Mouse (Mus musculus): ENCODE measurements around the gene Tmem200b.

DNA sequence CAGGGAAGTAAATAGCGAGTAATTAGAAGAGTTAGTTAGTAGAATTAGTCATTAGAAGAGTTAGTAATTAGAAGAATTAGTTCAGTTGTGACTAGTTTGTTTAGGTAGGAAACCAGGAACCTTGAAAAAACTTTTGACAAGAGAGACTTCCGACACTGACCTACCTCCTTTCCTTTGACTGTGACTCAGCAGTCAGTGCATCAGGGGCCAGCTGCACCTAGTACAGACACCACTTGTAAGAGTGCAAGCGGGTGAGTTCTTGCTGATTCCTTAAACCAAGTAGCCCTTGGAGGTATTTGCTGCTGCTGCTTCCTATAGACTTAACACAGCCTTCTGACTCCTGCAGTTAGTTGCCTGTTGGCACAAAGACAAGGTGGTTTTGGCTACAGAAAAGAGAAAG lies 30.9 kb upstream of the Tmem200b start:
- TF ChIP-seq CTCF (IDR thresholded peaks at IDR 0.05; ENCODE audit: low read depth) = no peak
- TF ChIP-seq EP300 (IDR thresholded peaks at IDR 0.05; ENCODE audit: low read depth) = no peak
